Mouse (Mus musculus) lung, postnatal 4 days (tissue): ENCODE measurements around the gene Rnasel.

Source experiments
- DNase-seq, 2 experiments: peaks; one replicate each; pipeline ENCODE4 v3.0.0; 2021

Rnasel gene

GRCm38 (mm10) chr1:153769998-153770775 is 21.0 kb downstream of the Rnasel start:
- no peak for DNase-seq

GRCm38 (mm10) chr1:153770776-153771167 is 21.5 kb downstream of the Rnasel start:
- DNase-seq = no peak

- no peak for DNase-seq
Observed at GRCm38 (mm10) chr1:153775174-153775573, 25.9 kb downstream of the Rnasel start.

GRCm38 (mm10) chr1:153776257-153776656 is 27.0 kb downstream of the Rnasel start:
- no peak for DNase-seq

GRCm38 (mm10) chr1:153778205-153778604 is 29.0 kb downstream of the Rnasel start:
- DNase-seq = no peak

GRCm38 (mm10) chr1:153783339-153783738 is 34.1 kb downstream of the Rnasel start:
- no peak for DNase-seq

GRCm38 (mm10) chr1:153785608-153786007 is 36.4 kb downstream of the Rnasel start:
- no peak for DNase-seq

- DNase-seq = no peak
Observed at GRCm38 (mm10) chr1:153790708-153791107, 41.5 kb downstream of the Rnasel start.

- no peak for DNase-seq
Observed at GRCm38 (mm10) chr1:153794241-153794640, 45.0 kb downstream of the Rnasel start.

GRCm38 (mm10) chr1:153802691-153803090 is 53.5 kb downstream of the Rnasel start:
- DNase-seq = peak; percentile 4 to 35

GRCm38 (mm10) chr1:153803530-153803929 is 54.3 kb downstream of the Rnasel start:
- DNase-seq = no peak

GRCm38 (mm10) chr1:153807390-153807993 is 58.3 kb downstream of the Rnasel start:
- peak in 1 of 2 experiments; percentile 75 for DNase-seq
